Mouse (Mus musculus) heart, postnatal 0 days (tissue): ENCODE data around the gene Nos3.

Experiments
- CTCF ChIP-seq: IDR thresholded peaks from 2 replicates; pipeline ENCODE4 v1.5.1; 2016; ENCODE audit warnings: antibody characterized with exemption, control low read depth, low read depth
- EP300 ChIP-seq: IDR thresholded peaks from 2 replicates; pipeline ENCODE4 v1.6.1; 2016; ENCODE audit warnings: antibody characterized with exemption, low read depth

DNA sequence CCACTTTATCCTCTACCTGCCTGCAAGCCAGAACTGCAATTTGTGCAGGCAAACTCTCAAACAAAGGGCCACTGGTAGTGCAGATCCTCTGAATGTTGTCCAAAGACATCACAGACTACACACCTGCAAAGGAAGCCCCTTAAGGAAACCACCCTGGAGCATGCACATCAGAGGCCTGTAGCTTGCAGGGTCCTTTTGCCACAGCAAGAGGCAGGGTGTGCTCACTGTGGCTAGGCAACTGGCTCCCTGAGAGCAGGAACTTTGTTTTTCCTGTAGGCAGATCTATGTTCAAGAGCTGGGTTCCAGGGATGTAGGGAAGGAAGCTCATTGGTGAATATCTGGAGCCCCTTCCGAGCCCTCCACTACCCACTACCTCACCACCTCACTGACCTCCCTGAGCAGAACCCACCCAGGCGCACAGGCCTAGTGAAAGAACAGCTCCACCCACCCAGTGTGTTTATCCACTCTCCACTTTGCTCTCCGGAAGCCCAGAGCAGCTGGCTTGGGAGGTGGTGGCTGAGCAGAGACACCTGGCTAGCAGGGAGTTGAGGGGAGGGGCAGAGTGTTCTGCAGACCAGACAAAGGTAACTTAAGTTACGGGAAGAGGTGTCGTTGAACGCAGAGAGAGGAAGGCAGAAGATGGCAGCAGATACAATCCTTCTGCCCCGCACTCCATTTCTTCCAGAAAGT lies 17.3 kb upstream of the Nos3 start:
- TF ChIP-seq CTCF (no peak), EP300 (no peak)
